Mouse (Mus musculus): Measurements from ENCODE around the gene Zfp146. TPM values are rescaled to one million over a fixed set of nuclear protein-coding genes. Genes with fewer than 3 reads are reported as not detected.
"Not testable (repeated sequence)": the region's sequence is repeated elsewhere in the genome, so short reads cannot be mapped to it uniquely, and the experiment has no call there.

Zfp146 gene
- polyA plus RNA-seq, 1 experiment from 2014 or later = 9.5 TPM

DNA sequence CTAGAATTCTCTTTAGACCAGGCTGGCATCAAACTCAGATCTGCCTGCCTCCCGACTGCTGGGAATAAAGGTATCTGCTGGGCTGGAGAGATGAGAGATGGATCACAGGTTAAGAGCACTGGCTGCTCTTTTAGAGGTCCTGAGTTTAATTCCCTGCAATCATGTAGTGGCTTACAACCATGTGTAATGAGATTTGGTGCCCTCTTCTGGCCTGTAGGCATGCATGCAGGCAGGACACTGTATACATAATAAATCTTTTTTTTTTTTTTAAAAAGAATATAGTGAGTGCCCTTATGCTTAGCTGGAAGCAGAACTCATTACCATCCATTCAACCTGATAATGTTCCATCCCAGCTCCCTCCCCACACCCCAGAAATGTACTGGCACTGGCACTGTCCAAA is 15.5 kb downstream of the Zfp146 start:
- no peaks in the 10 kb centered on the region for H3K27me3 ChIP-seq (ENCODE audit: insufficient read depth, poor library complexity, severe bottlenecking)
- WGBS = 79% methylated on average over 1 of the region's 1 CpGs
- H3K27ac ChIP-seq = no peak overlapping the region
- DNase-seq (ENCODE audit: low spot score) = no peak
- no peak overlapping the region for H3K4me3 ChIP-seq
- H3K4me1 ChIP-seq = no peaks in the 10 kb centered on the region
- peaks cover 72% of the 10 kb centered on the region for H3K9me3 ChIP-seq
- peaks cover 94% of the 10 kb centered on the region for H3K36me3 ChIP-seq

DNA sequence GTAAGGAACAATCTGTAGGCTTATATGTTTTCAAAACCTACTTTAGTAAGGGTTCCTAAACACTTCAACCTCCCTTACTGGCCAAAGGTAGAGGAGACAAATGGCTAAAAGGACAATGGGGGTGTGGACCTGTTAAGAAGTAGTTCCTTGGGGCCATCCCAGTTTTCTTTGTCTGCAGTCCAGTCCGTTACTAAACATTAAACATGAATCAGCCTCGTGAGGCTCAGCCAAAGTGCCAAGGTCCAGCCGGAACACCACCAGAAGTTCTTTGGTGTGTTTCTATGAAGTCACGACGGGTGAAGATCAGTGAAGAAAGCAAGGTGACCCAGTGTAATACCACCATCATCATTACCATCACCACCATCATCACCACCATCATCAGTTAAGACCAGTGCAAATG is 22.5 kb downstream of the Zfp146 start:
- WGBS = 93% methylated on average over 5 of the region's 5 CpGs
- Histone ChIP-seq H3K36me3 (peaks cover 68% of the 10 kb centered on the region), H3K27ac (no peak overlapping the region), H3K9me3 (peaks cover 34% of the 10 kb centered on the region), H3K27me3 (ENCODE audit: insufficient read depth, poor library complexity, severe bottlenecking) (no peaks in the 10 kb centered on the region), H3K4me3 (no peak overlapping the region), H3K4me1 (0 out of 2 replicates have a peak, but pooled peaks cover 4% of the 10 kb centered on the region)
- DNase-seq (ENCODE audit: low spot score) = no peak

DNA sequence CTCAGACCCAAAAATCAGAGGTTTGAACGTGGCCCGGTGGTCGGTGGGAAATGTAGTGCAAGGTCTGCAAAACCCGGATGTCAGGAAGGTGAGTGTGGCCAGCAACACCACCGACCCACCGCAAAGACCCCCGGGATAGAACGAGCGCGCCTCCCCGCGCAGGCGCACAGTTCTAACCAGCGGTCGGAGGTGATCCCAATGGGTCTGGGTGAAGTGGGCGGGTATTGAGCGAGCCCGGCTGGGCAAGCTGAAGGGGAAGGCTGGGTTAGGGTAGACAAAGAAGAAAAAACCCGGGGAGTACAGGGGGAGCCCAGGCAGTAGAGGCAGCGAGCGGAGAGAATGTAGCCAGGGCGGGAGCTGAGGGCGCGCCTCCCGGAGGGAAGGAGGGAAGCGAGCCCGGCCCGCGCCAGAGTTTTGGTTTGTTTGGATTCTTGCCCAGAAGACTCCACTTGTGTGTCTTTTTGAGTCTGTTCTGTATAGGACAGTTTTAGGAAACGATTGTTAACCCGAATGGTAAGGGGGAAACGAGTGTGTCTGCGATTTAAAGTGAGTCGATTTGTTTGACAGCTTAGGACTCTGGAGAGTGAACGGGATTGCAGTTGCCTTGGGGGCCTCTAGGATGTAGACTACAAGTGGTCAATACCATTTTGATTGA is 25.9 kb downstream of the Zfp146 start:
- Histone ChIP-seq H3K4me1 (0 out of 2 replicates have a peak, but pooled peaks cover 4% of the 10 kb centered on the region), H3K27me3 (ENCODE audit: insufficient read depth, poor library complexity, severe bottlenecking) (no peaks in the 10 kb centered on the region), H3K9me3 (peaks cover 5% of the 10 kb centered on the region), H3K27ac (peak overlapping the region; percentile 89), H3K4me3 (peak overlapping the region; percentile 74), H3K36me3 (peaks cover 54% of the 10 kb centered on the region)
- DNase-seq (ENCODE audit: low spot score) = peak; percentile 95
- WGBS = 6% methylated on average over 35 of the region's 35 CpGs

DNA sequence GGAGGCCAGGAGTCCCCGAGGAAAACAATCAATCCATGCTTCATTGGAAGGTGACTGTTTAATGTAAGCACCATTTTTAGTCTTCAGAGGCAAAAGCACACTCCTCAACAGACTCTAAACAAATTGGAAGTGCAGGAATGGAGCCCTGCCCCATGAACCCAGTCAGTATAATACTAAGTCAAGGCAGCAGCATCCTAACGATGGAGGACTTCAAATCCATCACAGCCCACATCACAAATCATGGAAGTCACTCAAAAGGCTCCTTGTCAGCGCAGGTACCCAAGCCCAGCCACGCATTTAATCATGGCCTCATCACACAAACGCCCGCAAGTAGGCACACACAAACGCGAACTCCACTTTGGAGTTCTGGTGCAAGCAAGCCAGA is 26.4 kb downstream of the Zfp146 start:
- Histone ChIP-seq H3K4me1 (0 out of 2 replicates have a peak, but pooled peaks cover 4% of the 10 kb centered on the region), H3K27me3 (ENCODE audit: insufficient read depth, poor library complexity, severe bottlenecking) (no peaks in the 10 kb centered on the region), H3K9me3 (no peaks in the 10 kb centered on the region; the same call in 1 of the 2 replicates), H3K36me3 (peaks cover 53% of the 10 kb centered on the region), H3K27ac (peak overlapping the region; percentile 89), H3K4me3 (peak overlapping the region; percentile 74)
- no peak for DNase-seq (ENCODE audit: low spot score)
- WGBS = 21% methylated on average over 8 of the region's 8 CpGs

DNA sequence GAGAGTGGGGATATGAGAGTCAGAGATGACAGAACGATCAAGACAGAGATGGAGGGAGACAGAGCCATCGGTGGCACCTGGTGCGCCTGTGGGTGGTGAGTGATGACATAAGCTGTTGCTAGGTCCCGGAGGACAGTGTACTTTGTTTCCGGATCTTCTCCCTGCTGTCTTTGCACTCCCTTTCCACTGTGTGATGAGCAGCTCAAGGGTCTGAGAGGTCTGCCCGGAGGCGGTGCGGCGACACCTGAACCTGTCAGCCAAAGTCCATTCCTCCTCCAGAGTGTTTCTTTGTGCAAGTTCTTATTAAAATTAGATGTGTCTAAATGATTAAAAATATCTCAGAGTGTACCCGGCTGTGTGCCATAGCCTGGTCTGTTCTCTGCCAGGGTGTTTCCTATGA is 32.7 kb downstream of the Zfp146 start:
- no peak for DNase-seq (ENCODE audit: low spot score)
- Histone ChIP-seq H3K27me3 (ENCODE audit: insufficient read depth, poor library complexity, severe bottlenecking) (no peaks in the 10 kb centered on the region), H3K36me3 (peaks cover 81% of the 10 kb centered on the region), H3K9me3 (peaks cover 9% of the 10 kb centered on the region; the same call in 1 of the 2 replicates), H3K4me3 (no peak overlapping the region), H3K27ac (no peak overlapping the region), H3K4me1 (no peaks in the 10 kb centered on the region)
- 81% methylated on average over 10 of the region's 10 CpGs for WGBS

DNA sequence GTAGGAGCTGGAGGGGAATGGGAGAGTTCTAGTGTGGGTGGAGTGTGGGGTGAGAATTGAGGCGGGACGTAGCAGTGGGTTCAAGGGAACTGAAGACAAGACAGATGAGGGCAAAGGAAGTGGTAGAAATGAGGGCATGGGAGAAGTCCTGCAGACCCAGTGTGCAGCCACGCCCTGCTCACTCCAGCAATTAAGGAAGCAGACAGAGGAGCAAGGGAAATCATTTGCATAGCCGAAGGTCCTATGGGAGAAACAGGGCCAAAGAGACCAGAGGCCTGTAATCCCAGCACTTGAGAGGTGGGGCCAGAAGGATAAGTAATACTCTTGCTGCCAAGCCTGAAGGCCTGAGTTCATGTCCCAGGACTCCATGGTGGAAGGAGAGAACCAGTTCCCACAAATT is 37.2 kb downstream of the Zfp146 start:
- Histone ChIP-seq H3K9me3 (peaks cover 9% of the 10 kb centered on the region; the same call in 1 of the 2 replicates), H3K4me3 (no peak overlapping the region), H3K4me1 (no peaks in the 10 kb centered on the region), H3K27me3 (ENCODE audit: insufficient read depth, poor library complexity, severe bottlenecking) (no peaks in the 10 kb centered on the region), H3K27ac (no peak overlapping the region), H3K36me3 (peaks cover 95% of the 10 kb centered on the region)
- no peak for DNase-seq (ENCODE audit: low spot score)
- 90% methylated on average over 4 of the region's 4 CpGs for WGBS

DNA sequence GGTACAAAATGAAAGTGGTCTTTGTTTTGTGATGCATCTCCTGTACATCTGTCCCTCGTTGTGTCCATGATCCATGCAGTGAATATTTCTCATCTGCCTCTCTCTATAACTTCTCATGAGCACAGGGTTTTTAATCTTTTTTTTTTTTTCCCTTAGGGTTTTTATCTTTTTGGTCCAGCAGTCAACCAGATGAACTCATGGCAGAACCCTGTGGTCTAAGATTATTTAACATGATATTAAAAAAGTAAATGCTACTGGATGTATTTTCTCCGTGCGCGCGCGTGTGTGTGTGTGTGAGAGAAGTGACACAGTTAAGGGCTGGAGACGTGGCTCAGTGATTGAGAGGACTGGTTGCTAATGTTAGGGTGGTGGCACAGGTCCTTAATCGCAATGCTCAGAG is 39.6 kb downstream of the Zfp146 start:
- H3K36me3 ChIP-seq = peaks cover 94% of the 10 kb centered on the region
- WGBS = 94% methylated on average over 8 of the region's 8 CpGs
- H3K4me1 ChIP-seq = no peaks in the 10 kb centered on the region
- H3K4me3 ChIP-seq = no peak overlapping the region
- H3K27me3 ChIP-seq (ENCODE audit: insufficient read depth, poor library complexity, severe bottlenecking) = no peaks in the 10 kb centered on the region
- H3K27ac ChIP-seq = no peak overlapping the region
- DNase-seq (ENCODE audit: low spot score) = no peak
- H3K9me3 ChIP-seq = peaks cover 9% of the 10 kb centered on the region; the same call in 1 of the 2 replicates

DNA sequence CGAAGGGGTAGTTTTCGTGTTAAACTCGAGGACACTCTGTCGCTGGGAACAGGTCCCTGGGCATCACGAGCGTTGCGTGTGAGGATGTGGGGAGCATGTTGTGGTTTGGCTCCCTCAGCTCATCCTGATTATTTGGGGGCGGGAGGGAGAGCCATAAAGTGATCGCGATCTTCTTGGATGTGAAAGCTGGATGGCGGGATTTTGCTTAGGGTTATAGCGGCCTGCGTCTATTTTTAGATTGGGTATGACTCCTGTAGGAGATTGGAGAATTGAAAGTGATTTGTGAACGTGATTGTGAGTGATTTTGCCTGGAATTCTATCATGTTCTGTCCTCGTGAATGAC is 47.4 kb downstream of the Zfp146 start:
- WGBS = 6% methylated on average over 15 of the region's 15 CpGs
- Histone ChIP-seq H3K27ac (peak overlapping the region; percentile 94), H3K27me3 (ENCODE audit: insufficient read depth, poor library complexity, severe bottlenecking) (no peaks in the 10 kb centered on the region), H3K36me3 (peaks cover 20% of the 10 kb centered on the region), H3K4me3 (peak overlapping the region; percentile 68), H3K4me1 (no peaks in the 10 kb centered on the region), H3K9me3 (no peaks in the 10 kb centered on the region)
- DNase-seq (ENCODE audit: low spot score) = no peak

DNA sequence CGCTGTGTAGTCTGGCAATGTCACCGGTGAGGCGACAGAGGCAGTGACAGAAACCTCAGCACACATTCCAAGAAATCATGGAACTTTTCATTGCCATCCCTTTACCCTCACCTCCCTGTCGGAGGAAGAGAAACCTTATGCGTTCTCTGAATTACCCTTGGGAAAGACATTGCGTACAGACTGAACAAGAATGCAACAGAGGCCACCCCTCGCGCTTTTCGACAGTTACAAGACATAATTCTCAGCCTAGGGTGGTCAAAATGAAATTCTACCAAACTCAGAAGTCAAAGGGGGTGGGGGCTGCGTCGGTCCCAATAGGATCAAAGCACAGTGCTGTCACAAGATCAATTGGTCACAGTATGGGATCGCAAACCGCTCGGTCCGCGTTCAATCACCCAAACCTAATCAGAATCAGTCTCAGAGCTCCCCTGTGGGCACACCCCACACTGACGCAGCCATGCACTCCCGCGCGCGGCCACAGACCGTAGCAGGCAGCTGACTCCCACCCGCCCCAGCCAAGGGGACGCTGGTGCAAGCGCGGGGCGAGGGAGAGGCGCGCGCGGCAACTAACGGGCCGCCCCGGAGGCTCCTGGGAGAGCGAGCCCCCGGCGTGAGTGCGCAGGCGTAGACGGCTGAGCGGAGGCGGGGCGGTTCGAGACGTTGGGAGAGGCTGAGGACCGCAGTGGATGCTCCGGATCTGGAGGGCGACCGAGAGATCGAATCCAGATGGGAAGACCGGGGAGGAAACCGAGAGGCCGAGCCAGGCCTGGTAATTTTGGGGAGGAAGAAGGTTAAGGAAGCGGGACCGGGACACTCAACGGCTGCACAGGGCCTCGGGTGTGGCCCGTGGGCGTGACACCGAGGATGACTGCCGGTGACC is 48.0 kb downstream of the Zfp146 start, which contains the start of gene Zfp382:
Gene Zfp382, plus strand, starts transcription at position 635 of the 880 bp plus-strand sequence.
- H3K36me3 ChIP-seq = peaks cover 14% of the 10 kb centered on the region
- peak; percentile 95 for DNase-seq (ENCODE audit: low spot score)
- peak within 1 kb of the TSS; percentile 94 for H3K27ac ChIP-seq
- H3K27me3 ChIP-seq (ENCODE audit: insufficient read depth, poor library complexity, severe bottlenecking) = no peaks in the 10 kb centered on the region
- under 1% methylated on average over 61 of the region's 61 CpGs for WGBS
- H3K4me3 ChIP-seq = peak within 1 kb of the TSS; percentile 68
- H3K4me1 ChIP-seq = no peaks in the 10 kb centered on the region
- H3K9me3 ChIP-seq = no peaks in the 10 kb centered on the region

DNA sequence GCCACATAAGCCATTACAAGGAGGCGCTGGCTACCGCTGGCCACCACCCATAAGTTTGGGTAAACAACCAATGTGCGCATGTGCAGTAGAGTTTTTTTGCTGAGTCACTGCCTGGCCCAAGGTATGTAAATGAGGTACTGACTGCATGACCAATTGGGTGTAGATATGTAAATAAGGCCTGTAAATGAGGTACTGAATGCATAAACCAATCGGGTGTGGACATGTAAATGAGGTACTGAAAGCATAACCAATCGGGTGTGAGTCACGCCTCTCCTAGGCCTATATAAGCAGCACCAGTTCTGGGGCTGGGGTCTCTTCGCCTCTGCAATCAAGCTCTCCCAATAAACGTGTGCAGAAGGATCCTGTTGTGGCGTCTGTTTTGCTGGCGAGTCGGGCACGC is 51.6 kb downstream of the Zfp146 start:
- not testable (repeated sequence) for H3K4me3 ChIP-seq; H3K27ac ChIP-seq; DNase-seq (ENCODE audit: low spot score); H3K4me1 ChIP-seq; H3K27me3 ChIP-seq (ENCODE audit: insufficient read depth, poor library complexity, severe bottlenecking)
- WGBS = 92% methylated on average over 12 of the region's 12 CpGs
- Histone ChIP-seq H3K36me3 (0 out of 2 replicates have a peak, but pooled peaks cover 16% of the 10 kb centered on the region), H3K9me3 (peaks cover 19% of the 10 kb centered on the region)

DNA sequence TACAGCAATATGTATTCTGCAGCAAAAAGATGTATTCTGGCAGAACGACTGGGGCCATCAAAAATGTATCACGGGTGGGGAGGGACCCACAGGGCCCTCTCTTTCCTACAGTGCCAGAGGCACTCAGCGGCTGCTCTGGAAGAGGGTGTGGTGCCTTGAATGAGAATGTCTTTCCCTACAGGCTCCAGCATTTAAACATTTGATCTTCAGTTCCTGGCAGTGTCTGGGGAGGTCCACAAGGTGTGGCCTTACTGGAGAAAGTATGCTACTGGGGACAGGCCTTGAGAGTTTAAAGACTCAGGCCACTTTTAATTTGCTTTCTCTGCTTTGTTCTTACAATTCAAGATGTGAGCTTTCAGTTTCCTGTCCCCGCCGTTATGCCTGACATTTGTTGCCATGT is 53.5 kb downstream of the Zfp146 start:
- 91% methylated on average over 5 of the region's 5 CpGs for WGBS
- 0 out of 2 replicates have a peak, but pooled peaks cover 16% of the 10 kb centered on the region for H3K36me3 ChIP-seq
- peaks cover 11% of the 10 kb centered on the region; the same call in 1 of the 2 replicates for H3K4me1 ChIP-seq
- DNase-seq (ENCODE audit: low spot score) = no peak
- H3K27ac ChIP-seq = no peak overlapping the region
- no peak overlapping the region for H3K4me3 ChIP-seq
- peaks cover 19% of the 10 kb centered on the region for H3K9me3 ChIP-seq
- H3K27me3 ChIP-seq (ENCODE audit: insufficient read depth, poor library complexity, severe bottlenecking) = no peaks in the 10 kb centered on the region
